In the genomic region with DNA sequence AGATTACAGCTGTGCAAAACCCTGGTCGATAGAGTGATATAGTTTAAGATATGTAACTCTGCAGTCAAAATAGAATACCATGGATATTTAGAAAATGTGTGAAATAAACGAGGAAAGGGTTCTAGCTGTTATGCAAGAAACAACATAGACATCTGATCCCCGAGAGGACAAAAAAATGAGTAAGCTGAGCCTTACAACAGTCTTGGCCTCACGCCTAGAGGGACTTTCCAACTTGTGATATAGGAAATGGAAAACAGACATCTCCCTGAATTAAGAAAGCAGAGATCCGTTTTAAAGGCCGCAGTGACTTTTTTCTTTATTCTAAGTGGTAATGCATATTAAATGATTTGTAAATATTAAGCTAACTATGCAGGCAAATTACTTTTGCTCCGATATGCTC, we compare ENCODE assay signal across 17 mouse cellular contexts. TPM values are rescaled to one million over a fixed set of nuclear protein-coding genes. Genes with fewer than 3 reads are reported as not detected.
DNase-seq lines count a peak whose midpoint lies in the region; ATAC-seq and TF ChIP-seq lines count a peak whose summit lies in the region.
"Had no signal": no experiment of that assay in that cellular context is flagged by ENCODE, and none has a peak within 500 bp of the region (broad histone marks: within the 10 kb centered on the region; RNA-seq: fewer than 3 reads in every experiment).

No protein-coding gene starts in this region.

- no peak for TF ChIP-seq CTCF in thymus, adult 2 months (IDR thresholded peaks at IDR 0.05; ENCODE audit: borderline replicate concordance, control insufficient read depth, extremely low read depth, insufficient read depth, low read length, poor library complexity)

- 33% methylated on average over 7 of the region's 7 CpGs for WGBS in embryonic facial prominence, embryonic 13.5 days
- WGBS in embryonic facial prominence, embryonic 10.5 days: 73% methylated on average over 7 of the region's 7 CpGs
- WGBS in kidney, embryonic 16.5 days: 73% methylated on average over 7 of the region's 7 CpGs
- 91% methylated on average over 7 of the region's 7 CpGs for WGBS in thymus, adult 2 months

- no peaks in the 10 kb centered on the region for H3K27me3 ChIP-seq in embryonic facial prominence, embryonic 13.5 days
- no peaks in the 10 kb centered on the region for H3K27me3 ChIP-seq in embryonic facial prominence, embryonic 10.5 days (replicated peaks; ENCODE audit: low read depth, poor library complexity, severe bottlenecking)
- no peaks in the 10 kb centered on the region for H3K27me3 ChIP-seq in kidney, embryonic 16.5 days (ENCODE audit: insufficient read depth, low read length)
- no peaks in the 10 kb centered on the region for H3K27me3 ChIP-seq in thymus, adult 2 months (ENCODE audit: control insufficient read depth, insufficient read depth, low read length)
- H3K27me3 ChIP-seq: intestine, embryonic 15.5 days; lung, embryonic 15.5 days had no signal

- H3K9me3 ChIP-seq in embryonic facial prominence, embryonic 13.5 days: no peaks in the 10 kb centered on the region
- H3K9me3 ChIP-seq in embryonic facial prominence, embryonic 10.5 days: no peaks in the 10 kb centered on the region
- no peaks in the 10 kb centered on the region for H3K9me3 ChIP-seq in kidney, embryonic 16.5 days (ENCODE audit: low read length)
- H3K9me3 ChIP-seq: intestine, embryonic 15.5 days; lung, embryonic 15.5 days had no signal

- no peak for TF ChIP-seq POLR2A in thymus, adult 2 months (IDR thresholded peaks at IDR 0.05; ENCODE audit: control insufficient read depth, extremely low read depth, insufficient read depth, low read length, poor library complexity)

- no peak overlapping the region for H3K9ac ChIP-seq in embryonic facial prominence, embryonic 13.5 days
- no peak overlapping the region for H3K9ac ChIP-seq in kidney, embryonic 16.5 days (replicated peaks; ENCODE audit: low read length)
- H3K9ac ChIP-seq: intestine, embryonic 15.5 days; lung, embryonic 15.5 days had no signal

- DNase-seq in embryonic facial prominence, embryonic 10.5 days (ENCODE audit: low spot score): no peak
- DNase-seq in kidney, postnatal 4 days: peak; percentile 27 to 40
- peak; percentile 34 for DNase-seq in brain, adult 2 months (ENCODE audit: low read depth, low spot score)
- DNase-seq in lung, postnatal 10 days: peak; percentile 12
- no peak for DNase-seq in thymus, adult 2 months
- DNase-seq in liver: no peak
- DNase-seq: B cell, adult 2 months; cerebellum, adult 11-12 months; layer of hippocampus, adult 9-11 months; midbrain, embryonic 14.5 days; right cerebral cortex, postnatal 4 days had no signal

- H3K4me3 ChIP-seq in embryonic facial prominence, embryonic 13.5 days: no peak overlapping the region
- H3K4me3 ChIP-seq in embryonic facial prominence, embryonic 10.5 days: no peak overlapping the region
- no peak overlapping the region for H3K4me3 ChIP-seq in kidney, embryonic 16.5 days (ENCODE audit: low read length)
- H3K4me3 ChIP-seq in thymus, adult 2 months (ENCODE audit: control insufficient read depth, insufficient read depth, low read length): no peak overlapping the region
- H3K4me3 ChIP-seq: intestine, embryonic 15.5 days; lung, embryonic 15.5 days had no signal

- H3K4me2 ChIP-seq in embryonic facial prominence, embryonic 13.5 days: no peak overlapping the region
- H3K4me2 ChIP-seq in kidney, embryonic 16.5 days (replicated peaks; ENCODE audit: low read depth, low read length): no peak overlapping the region
- H3K4me2 ChIP-seq: intestine, embryonic 15.5 days; lung, embryonic 15.5 days had no signal

- peak overlapping the region; percentile 1; the same call in 1 of the 2 replicates for H3K27ac ChIP-seq in embryonic facial prominence, embryonic 13.5 days
- H3K27ac ChIP-seq in embryonic facial prominence, embryonic 10.5 days (replicated peaks): no peak overlapping the region
- no peak overlapping the region for H3K27ac ChIP-seq in kidney, embryonic 16.5 days (ENCODE audit: low read length)
- no peak overlapping the region for H3K27ac ChIP-seq in thymus, adult 2 months (ENCODE audit: control insufficient read depth, insufficient read depth, low read length)
- H3K27ac ChIP-seq: intestine, embryonic 15.5 days; lung, embryonic 15.5 days had no signal

- peaks cover 13% of the 10 kb centered on the region; the same call in 1 of the 2 replicates for H3K4me1 ChIP-seq in embryonic facial prominence, embryonic 13.5 days
- no peaks in the 10 kb centered on the region for H3K4me1 ChIP-seq in embryonic facial prominence, embryonic 10.5 days
- H3K4me1 ChIP-seq in kidney, embryonic 16.5 days (ENCODE audit: insufficient read depth, low read length): no peaks in the 10 kb centered on the region
- H3K4me1 ChIP-seq in thymus, adult 2 months (replicated peaks; ENCODE audit: control insufficient read depth, insufficient read depth, low read length): 0 out of 2 replicates have a peak, but pooled peaks cover 3% of the 10 kb centered on the region
- H3K4me1 ChIP-seq: intestine, embryonic 15.5 days; lung, embryonic 15.5 days had no signal

- ATAC-seq in embryonic facial prominence, embryonic 13.5 days (ENCODE audit: insufficient number of reproducible peaks, insufficient read depth, low FRiP score, low TSS enrichment, low read depth): no peak
- no peak for ATAC-seq in kidney, embryonic 16.5 days (ENCODE audit: low FRiP score, low TSS enrichment)
- ATAC-seq: activated CD4-positive, CD25-positive, alpha-beta regulatory T cell, adult 4 months; intestine, embryonic 15.5 days had no signal

- no peaks in the 10 kb centered on the region for H3K36me3 ChIP-seq in embryonic facial prominence, embryonic 13.5 days
- H3K36me3 ChIP-seq in embryonic facial prominence, embryonic 10.5 days (replicated peaks): no peaks in the 10 kb centered on the region
- H3K36me3 ChIP-seq in kidney, embryonic 16.5 days (ENCODE audit: insufficient read depth, low read length): no peaks in the 10 kb centered on the region
- no peaks in the 10 kb centered on the region for H3K36me3 ChIP-seq in thymus, adult 2 months (ENCODE audit: control insufficient read depth, insufficient read depth, low read length)
- H3K36me3 ChIP-seq: G1E; intestine, embryonic 15.5 days; lung, embryonic 15.5 days had no signal

RNA-seq across cellular contexts. Expression of a gene that starts 9.9 kb away (rescaled TPM):
- 1.1 and 1.7 TPM in 2 replicates for polyA plus RNA-seq in embryonic facial prominence, embryonic 13.5 days (2015; fragmentation: Nextera tagmentation; extraction: Ambion mirVana)
- polyA plus RNA-seq in embryonic facial prominence, embryonic 10.5 days (2016; fragmentation: Nextera tagmentation; extraction: Ambion mirVana): 0.44 and 0.49 TPM in 2 replicates
- 0.24 and 0.69 TPM in 2 replicates for polyA plus RNA-seq in kidney, embryonic 16.5 days (2015; fragmentation: Nextera tagmentation; extraction: Ambion mirVana)
- 0.28 and 0.31 TPM in 2 replicates for polyA plus RNA-seq in thymus, adult 2 months (2012; rRNA removed)
- polyA plus RNA-seq: G1E had no signal

Comparison
In these comparisons a context has a peak if more than half of its experiments do, and no peak if none do; other contexts are left out.
1. DNase-seq: peak in kidney, postnatal 4 days (2 of 2), brain, adult 2 months (single experiment) and lung, postnatal 10 days (single experiment); none in embryonic facial prominence, embryonic 10.5 days (single experiment), thymus, adult 2 months (single experiment) and liver (single experiment).